Mouse (Mus musculus): ENCODE results near the gene Cisd2.

Gene Cisd2

GRCm38 (mm10) chr3:135423608-135424212 is at the start of gene Cisd2:
TSS of gene Cisd2 (minus strand) at chr3:135423925.
- DNase-seq (ENCODE audit: low spot score in 2 of 2), result no peak

DNA sequence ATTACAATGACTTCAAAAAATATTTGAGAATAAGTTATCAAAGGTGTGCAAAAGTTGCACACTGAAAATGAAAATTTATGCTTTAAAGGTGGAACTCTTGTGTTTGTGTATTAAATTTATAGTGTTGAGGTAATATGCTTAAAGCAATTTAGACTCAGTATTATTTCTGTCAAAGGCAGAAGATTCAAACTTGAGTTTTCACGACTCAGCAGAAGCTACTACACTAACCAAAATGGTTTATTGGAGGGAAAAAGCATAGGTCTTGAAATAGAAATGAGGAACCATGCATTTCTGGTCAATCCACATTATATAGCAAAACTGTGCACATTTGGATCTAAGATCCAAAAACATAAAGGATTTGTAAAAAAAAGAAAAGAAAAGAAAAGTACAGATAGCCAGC is 47.1 kb upstream of the Cisd2 start:
- no peak for DNase-seq (ENCODE audit: low spot score in 2 of 2)

DNA sequence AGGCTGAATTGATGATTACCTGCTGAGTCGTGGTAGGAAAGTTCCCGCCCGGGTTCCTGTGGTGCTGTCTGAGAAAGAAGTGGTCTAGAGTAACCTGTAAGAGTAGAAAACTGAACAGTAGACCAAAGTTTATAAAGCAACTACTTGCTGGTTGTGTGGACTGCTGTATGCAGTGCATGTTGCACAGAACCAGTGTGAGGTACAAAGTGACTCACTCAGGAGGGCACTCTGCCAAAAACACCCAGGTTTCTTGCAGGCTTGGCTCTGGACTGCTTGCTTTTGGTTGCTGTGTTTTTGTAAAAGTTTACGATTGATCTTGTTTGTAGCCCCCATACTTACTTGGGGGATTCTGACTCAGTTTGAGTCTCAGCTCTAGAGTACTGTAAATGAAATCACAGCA is 46.2 kb upstream of the Cisd2 start:
- peak in 1 of 2 experiments; percentile 78 for DNase-seq (ENCODE audit: low spot score in 2 of 2)

DNA sequence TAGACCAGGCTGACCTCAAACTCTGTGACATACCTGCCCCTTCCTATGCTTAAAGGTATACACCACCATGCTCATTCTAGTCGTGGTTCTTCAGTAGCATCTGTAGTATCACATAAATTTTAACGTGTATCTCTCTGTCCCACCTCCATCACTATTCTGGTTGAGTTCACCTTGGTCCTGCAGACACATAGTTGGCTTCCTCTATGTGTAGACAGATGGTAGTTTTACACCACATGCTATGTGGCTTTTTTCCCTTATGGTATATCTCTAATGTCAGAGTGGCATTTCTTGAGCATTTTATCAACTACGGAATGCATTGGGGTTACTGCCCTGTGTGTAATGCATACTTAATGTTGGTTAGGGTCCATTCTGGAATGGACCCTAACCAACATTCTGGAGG is 45.4 kb upstream of the Cisd2 start:
- DNase-seq (ENCODE audit: low spot score in 2 of 2), result no peak

DNA sequence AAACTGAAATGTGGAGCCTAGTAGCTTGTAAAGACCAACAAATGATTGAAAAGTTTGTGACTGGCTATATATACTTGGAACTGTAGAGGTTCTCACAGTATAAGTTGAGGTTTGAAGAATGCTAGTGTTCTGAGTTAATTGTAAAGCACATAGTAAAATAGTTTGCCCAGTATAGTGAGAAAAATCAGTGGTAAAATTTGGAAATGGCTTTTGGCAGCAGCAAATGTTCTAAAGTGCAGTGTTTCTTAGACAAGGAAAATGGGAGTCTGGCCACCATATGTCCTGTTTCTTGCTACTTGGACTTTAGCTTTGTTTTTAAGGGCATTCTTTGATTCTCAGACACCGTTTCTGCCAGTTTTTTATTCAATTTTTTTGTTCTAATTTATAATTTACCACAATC is 44.7 kb upstream of the Cisd2 start:
- no peak for DNase-seq (ENCODE audit: low spot score in 2 of 2)

DNA sequence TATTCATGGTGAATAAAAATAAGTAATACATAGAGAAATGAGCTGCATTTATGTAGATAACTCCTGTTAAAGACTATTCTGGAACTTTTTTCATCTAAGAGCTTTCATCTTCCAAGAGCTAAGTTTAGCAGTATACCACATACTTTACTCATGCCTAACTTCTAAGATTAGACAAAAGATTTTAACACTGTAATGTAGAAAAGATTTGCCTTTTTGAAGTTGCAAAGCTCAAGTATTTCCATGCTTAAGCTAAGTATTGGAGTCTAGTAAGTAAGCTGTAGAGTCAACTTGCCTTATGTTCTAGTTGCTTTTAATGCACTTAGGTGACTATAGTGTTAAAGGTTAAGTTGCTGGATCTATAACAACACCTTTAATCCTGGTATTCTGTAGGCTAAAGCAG is 35.3 kb upstream of the Cisd2 start:
- DNase-seq (ENCODE audit: low spot score in 2 of 2), result no peak

DNA sequence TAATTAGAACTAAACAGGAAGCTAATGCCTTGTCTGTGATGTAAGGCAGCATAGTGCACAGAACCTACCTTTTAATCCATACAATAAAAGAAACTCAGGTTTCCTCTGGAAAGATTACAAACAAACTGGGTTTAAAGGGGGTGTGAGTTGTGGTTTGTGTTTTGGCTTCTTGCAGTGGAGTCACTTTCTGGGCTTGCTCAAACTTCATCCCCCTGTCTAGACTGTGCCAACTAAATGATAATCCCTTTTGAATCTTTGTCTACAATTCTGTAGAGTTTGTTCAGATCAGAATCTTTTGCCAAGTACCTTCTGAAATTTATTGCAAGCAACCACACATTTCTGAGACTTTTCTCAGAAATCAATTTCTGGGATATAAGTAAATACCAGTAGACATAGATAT is 21.2 kb upstream of the Cisd2 start:
- no peak for DNase-seq (ENCODE audit: low spot score in 2 of 2)

DNA sequence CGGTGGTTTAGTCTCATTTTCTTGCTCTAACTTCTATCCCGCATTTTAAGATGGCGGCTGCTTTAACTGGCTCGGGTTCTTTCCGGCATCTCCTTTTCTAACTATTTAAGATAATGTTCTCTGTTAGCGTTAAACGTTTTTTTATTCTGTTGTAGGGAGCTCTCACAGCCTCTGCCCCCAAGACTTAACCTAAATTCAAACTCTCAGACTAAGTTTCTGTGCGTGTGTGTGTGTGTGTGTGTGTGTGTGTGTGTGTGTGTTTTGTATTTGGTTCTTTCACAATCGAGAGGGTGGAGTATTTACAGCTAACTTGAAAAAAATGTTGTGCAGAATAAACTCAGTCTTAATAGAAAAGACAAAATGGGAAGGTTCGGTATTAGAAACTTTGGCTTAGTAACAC is 16.9 kb upstream of the Cisd2 start:
- no peak for DNase-seq (ENCODE audit: low spot score in 2 of 2)

GRCm38 (mm10) chr3:135440221-135440620 is 16.5 kb upstream of the Cisd2 start:
- peak in 1 of 2 experiments; percentile 15 for DNase-seq (ENCODE audit: low spot score in 2 of 2)

GRCm38 (mm10) chr3:135439651-135440050 is 15.9 kb upstream of the Cisd2 start:
- DNase-seq (ENCODE audit: low spot score in 2 of 2), result no peak

DNA sequence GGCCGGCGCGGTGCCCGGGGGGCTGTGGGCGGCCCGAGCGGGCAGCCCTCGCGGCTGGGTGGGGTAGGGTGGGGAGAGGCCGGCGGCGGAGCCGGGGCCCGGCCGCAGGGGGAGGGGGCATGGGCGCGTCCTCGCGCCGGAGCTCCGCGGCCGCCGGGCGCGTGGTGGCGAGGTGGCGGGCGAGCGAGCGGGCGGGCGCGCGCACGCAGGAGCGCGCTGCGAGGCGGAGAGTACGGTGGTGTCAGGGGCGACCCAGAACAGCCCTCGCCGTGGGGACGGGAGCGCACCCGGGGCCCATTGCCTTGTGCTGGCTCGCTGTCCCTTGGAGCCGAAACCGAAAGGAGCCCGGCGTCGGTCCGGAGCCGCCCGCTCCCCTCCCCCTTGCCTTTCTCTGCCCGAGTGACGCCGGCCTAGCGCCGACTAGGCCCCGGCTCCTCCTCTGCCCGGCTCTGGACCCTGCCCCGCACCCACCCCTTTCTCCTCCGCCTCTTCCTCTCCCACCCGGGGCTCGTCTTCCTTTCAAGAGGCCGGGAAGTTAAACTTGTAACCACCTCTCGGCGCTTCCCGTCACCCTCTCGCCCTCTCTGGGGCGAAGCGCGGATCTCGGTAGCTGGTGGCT is 15.3 kb upstream of the Cisd2 start:
- DNase-seq (ENCODE audit: low spot score in 2 of 2), result peak; percentile 40 to 71

DNA sequence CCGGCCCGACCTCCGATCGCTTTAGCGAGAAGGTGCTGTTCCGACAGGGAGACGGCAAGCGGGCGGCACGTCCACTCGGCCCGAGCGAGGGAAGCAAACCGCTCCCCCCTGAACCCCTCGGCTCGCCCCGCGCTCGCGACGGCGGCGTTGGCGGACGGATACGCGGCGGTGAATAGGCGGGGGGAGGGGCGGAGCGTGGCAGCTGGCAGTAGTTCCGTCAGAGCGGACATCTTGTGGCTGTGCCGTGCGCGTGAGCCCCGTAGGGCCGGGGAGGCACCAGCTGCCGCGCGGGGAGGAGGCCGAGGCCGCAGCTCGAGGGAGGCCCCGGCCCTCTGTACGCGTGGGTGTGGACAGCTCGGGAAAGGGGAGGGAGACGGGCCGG is 14.8 kb upstream of the Cisd2 start:
- DNase-seq (ENCODE audit: low spot score in 2 of 2), result peak; percentile 88 to 94

GRCm38 (mm10) chr3:135437758-135438495 is 14.2 kb upstream of the Cisd2 start, which contains the start of gene Ube2d3:
TSS of gene Ube2d3 (plus strand) at chr3:135438149.
- peak; percentile 99 for DNase-seq (ENCODE audit: low spot score in 2 of 2)

- no peak for DNase-seq (ENCODE audit: low spot score in 2 of 2)
Measured at GRCm38 (mm10) chr3:135436901-135437616, 13.3 kb upstream of the Cisd2 start.

DNA sequence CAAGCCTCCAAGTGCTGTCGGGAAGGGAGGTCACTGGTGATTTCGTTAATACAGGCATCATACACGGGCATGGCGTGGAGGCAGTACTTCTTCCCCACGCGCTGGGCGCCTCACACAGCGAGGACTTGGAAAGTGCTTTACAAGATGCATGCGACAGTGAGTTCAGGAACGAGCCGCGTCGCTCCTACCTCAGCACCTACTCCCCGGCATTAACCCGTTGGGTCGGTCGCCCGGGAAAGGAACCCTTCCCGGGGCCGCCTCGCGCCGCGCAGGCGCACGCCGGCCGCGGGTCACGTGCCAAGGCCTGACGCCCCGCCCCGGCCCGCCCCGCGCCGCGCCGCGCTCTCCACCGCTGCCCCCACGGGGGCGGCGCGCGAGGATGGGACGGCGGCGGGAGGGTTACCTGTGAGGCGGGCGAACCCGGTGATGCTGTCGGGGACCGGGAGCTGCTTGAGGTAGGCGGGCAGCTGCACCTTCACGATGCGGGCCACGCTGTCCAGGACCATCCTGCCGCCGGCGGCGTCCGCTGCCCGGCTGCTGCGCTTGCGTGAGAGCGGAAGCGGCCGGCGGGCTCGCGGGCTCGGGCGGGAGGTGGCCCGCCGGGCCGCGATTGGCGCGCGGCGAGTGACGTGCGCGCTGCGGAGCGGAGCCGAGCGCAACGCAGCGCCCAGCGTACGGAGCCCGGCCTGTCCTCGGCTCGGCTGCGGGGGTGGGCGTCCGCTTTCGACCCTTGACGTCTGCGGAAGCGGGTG is 693 bp downstream of the Cisd2 start:
- DNase-seq (ENCODE audit: low spot score in 2 of 2), result peak; percentile 67 to 80

- DNase-seq (ENCODE audit: low spot score in 2 of 2), result no peak
Measured at GRCm38 (mm10) chr3:135422232-135422855, 1.4 kb downstream of the Cisd2 start.

DNA sequence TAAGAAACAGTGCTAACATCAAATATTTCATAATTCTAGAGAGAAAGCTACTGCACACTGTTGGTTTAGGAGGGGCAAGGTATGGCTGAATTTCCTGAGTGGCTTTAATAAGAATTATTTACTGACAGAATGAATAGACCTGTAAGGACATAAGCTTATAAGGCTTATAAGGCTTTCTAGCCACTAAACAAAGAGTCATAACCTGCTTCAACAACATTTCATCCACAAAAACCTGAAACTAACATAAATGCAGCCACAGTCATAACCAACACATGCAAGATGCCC is 2.5 kb downstream of the Cisd2 start:
- no peak for DNase-seq (ENCODE audit: low spot score in 2 of 2)

- no peak for DNase-seq (ENCODE audit: low spot score in 2 of 2)
Measured at GRCm38 (mm10) chr3:135420542-135421309, 3.0 kb downstream of the Cisd2 start.

- DNase-seq (ENCODE audit: low spot score in 2 of 2), result no peak
Measured at GRCm38 (mm10) chr3:135417799-135418198, 5.9 kb downstream of the Cisd2 start.

- no peak for DNase-seq (ENCODE audit: low spot score in 2 of 2)
Measured at GRCm38 (mm10) chr3:135417245-135417644, 6.5 kb downstream of the Cisd2 start.

DNA sequence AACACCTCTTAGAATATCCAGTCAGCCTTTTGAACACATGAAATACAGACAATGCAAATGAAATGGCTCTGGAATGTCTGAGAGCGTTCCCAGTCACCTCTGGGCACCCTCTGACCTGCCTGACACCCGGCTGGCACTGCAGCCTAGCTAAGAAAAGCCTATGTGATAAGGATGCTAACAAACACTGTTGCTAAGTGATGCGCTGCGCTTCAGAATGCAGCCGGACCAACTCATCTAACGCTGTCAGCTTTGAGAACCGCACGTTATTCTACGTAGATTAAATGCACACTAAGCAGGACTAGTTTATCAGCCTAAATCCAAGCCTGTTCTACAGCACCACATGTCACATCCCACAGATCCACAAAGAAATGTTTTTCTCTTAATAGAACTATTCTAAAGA is 11.9 kb downstream of the Cisd2 start:
- DNase-seq (ENCODE audit: low spot score in 2 of 2), result no peak
